Mouse (Mus musculus) lung, embryonic 14.5 days (tissue): ENCODE data around the gene Lrrc4. TPM values are rescaled to one million over a fixed set of nuclear protein-coding genes. Genes with fewer than 3 reads are reported as not detected.

Experiments used
- ATAC-seq: fragments of 200-750 bp; cut with Nextera tagmentation; 2 replicates; pipeline ENCODE4 v1.8.0; 2017; ENCODE audit warnings: mild to moderate bottlenecking, moderate TSS enrichment, moderate library complexity; ENCODE audit not compliant: insufficient read depth
- DNase-seq: peaks from one replicate; pipeline ENCODE4 v3.0.0-alpha.2; 2015
- H3K27ac ChIP-seq: fragments of 300-500 bp; sonication (generic); 2 replicates; pipeline ENCODE4 v1.5.1; 2014; ENCODE audit warnings: low read depth, mild to moderate bottlenecking, moderate library complexity
- H3K27me3 ChIP-seq: fragments of 300-500 bp; sonication (generic); 2 replicates; pipeline ENCODE4 v1.6.1; 2014; ENCODE audit warnings: low read length, control low read depth; ENCODE audit not compliant: insufficient read depth
- H3K36me3 ChIP-seq: fragments of 300-500 bp; sonication (generic); 2 replicates; pipeline ENCODE4 v1.6.1; 2014; ENCODE audit warnings: control low read depth; ENCODE audit not compliant: insufficient read depth
- H3K4me1 ChIP-seq: fragments of 300-500 bp; sonication (generic); 2 replicates; pipeline ENCODE4 v1.6.1; 2014; ENCODE audit warnings: antibody characterized with exemption, control low read depth; ENCODE audit not compliant: insufficient read depth
- H3K4me2 ChIP-seq: fragments of 300-500 bp; sonication (generic); 2 replicates; pipeline ENCODE4 v1.6.1; 2014; ENCODE audit warnings: mild to moderate bottlenecking
- H3K4me3 ChIP-seq: fragments of 300-500 bp; sonication (generic); 2 replicates; pipeline ENCODE4 v1.5.1; 2014; ENCODE audit warnings: low read depth, low read length
- H3K9ac ChIP-seq: fragments of 300-500 bp; sonication (generic); 2 replicates; pipeline ENCODE4 v1.6.1; 2014
- H3K9me3 ChIP-seq: fragments of 300-500 bp; sonication (generic); 2 replicates; pipeline ENCODE4 v1.6.1; 2016; ENCODE audit warnings: low read depth, low read length, control low read depth
- CTCF ChIP-seq: IDR thresholded peaks from 2 replicates; pipeline ENCODE4 v1.5.1; 2016; ENCODE audit warnings: antibody characterized with exemption, low read depth
- whole genome bisulfite sequencing: fragments of 180-500 bp; shearing (Covaris S2); extraction: QIAGEN DNeasy Blood & Tissue Kit; methylation state at CpG from one replicate; pipeline ENCODE4 v1.1.7; 2014; 5-methylcytosine and 5-hydroxymethylcytosine counted together
- polyA plus RNA-seq: library from polyadenylated mRNA; unstranded; fragments of >200 nt; fragmentation: Nextera tagmentation; extraction: Ambion mirVana; gene quantifications from 2 replicates; pipeline ENCODE4 v1.2.1, GENCODE M21; 2014

Gene Lrrc4
- polyA plus RNA-seq, 1 experiment from 2014 or later = 0.63 TPM

DNA sequence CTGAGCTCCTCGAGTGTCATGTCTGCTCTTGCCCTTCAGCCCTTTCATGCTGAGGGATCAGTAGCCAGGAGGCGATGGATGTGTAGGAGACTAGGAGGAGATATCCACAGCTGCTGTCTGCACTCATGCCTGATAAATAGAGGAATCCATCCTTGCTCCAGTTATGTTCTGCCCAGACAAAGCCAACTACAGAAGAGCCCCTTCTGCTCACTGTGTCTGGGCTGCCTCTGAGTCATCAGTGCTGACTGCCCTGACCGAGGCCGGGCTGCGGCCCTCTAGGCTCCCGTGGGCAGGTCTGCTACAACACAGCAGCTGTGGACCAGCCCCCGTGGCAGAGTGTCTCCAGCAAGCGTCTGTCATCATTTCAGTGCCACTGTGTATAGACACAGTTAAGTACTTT, 30.8 kb upstream of the Lrrc4 start:
- Histone ChIP-seq H3K27me3 (no peaks in the 10 kb centered on the region), H3K9ac (no peak overlapping the region), H3K36me3 (no peaks in the 10 kb centered on the region), H3K4me3 (no peak overlapping the region), H3K4me1 (no peaks in the 10 kb centered on the region), H3K9me3 (no peaks in the 10 kb centered on the region), H3K27ac (no peak overlapping the region), H3K4me2 (no peak overlapping the region)
- no peak for DNase-seq
- no peak for ATAC-seq
- TF ChIP-seq CTCF = no peak
- 59% methylated on average over 8 of the region's 8 CpGs for WGBS

DNA sequence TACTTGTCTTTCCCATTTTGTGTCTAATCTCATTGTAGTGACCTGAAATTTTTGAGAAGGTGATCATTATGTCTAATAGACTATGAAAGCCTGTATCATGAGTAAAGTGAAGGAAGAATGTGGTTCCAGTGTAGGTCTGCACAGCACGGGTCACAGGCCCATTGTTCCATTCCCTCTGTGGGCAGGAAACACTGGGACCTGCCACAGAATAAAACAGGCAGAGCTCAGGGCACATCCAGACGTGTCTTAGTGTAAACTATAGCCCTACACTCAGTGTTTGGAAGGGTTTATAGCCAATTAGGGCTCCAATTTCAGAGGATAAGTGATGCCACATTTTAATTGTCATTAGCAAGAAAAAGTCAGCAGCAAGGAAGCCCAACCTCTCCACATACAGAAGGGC, 29.4 kb upstream of the Lrrc4 start:
- no peak overlapping the region for H3K9ac ChIP-seq
- TF ChIP-seq CTCF = no peak
- H3K27ac ChIP-seq = no peak overlapping the region
- ATAC-seq = no peak
- no peaks in the 10 kb centered on the region for H3K4me1 ChIP-seq
- WGBS = 49% methylated on average over 2 of the region's 2 CpGs
- no peak for DNase-seq
- no peaks in the 10 kb centered on the region for H3K36me3 ChIP-seq
- no peak overlapping the region for H3K4me3 ChIP-seq
- no peak overlapping the region for H3K4me2 ChIP-seq
- H3K9me3 ChIP-seq = no peaks in the 10 kb centered on the region
- H3K27me3 ChIP-seq = no peaks in the 10 kb centered on the region

DNA sequence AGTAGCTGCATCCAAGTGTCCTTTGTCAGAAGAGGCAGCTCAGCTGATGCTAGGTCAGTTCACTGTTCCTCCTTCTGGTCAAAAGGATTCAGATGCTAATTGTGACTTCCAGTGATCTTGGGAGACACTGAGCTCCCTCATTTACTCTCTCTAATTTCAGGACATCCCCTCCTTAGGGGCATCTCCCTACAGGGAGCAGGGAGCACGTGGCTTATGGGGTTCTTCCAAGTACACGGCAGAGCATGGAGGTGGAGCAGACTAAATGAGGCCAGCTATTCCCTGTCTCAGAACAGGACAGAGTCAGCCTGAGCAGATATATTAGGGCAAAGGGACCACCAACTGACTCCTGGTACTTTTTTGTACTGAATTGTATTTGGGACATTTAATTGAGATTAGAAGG, 28.9 kb upstream of the Lrrc4 start:
- H3K9me3 ChIP-seq = no peaks in the 10 kb centered on the region
- no peaks in the 10 kb centered on the region for H3K27me3 ChIP-seq
- DNase-seq = no peak
- no peak overlapping the region for H3K4me3 ChIP-seq
- no peaks in the 10 kb centered on the region for H3K4me1 ChIP-seq
- TF ChIP-seq CTCF = no peak
- H3K9ac ChIP-seq = no peak overlapping the region
- ATAC-seq = no peak
- no peaks in the 10 kb centered on the region for H3K36me3 ChIP-seq
- no peak overlapping the region for H3K4me2 ChIP-seq
- H3K27ac ChIP-seq = no peak overlapping the region
- 71% methylated on average over 2 of the region's 2 CpGs for WGBS

DNA sequence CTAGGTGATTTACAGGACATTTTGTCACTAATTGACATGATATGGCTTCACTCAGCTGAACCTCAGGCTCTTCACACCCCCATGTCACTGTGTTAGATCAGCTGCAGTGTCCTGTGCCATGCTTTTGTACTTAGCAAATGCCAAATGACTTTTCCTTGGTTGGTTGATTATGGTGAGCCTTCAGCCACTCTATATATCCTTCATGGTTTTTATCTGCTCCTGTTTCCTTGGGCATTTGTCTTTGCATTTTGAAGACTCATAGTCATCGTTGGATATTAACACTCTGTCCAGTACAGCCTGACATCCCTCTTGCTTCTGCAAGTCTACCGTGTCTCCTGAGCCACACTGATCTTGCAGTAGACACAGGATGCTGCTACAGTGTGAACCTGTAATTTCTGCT, 27.5 kb upstream of the Lrrc4 start:
- Histone ChIP-seq H3K9ac (no peak overlapping the region), H3K4me2 (no peak overlapping the region), H3K4me1 (no peaks in the 10 kb centered on the region), H3K4me3 (no peak overlapping the region), H3K36me3 (no peaks in the 10 kb centered on the region; the same call in 1 of the 2 replicates), H3K27me3 (no peaks in the 10 kb centered on the region), H3K27ac (no peak overlapping the region), H3K9me3 (no peaks in the 10 kb centered on the region)
- DNase-seq (no peak), ATAC-seq (no peak)
- WGBS = 83% methylated on average over 2 of the region's 2 CpGs
- no peak for TF ChIP-seq CTCF

DNA sequence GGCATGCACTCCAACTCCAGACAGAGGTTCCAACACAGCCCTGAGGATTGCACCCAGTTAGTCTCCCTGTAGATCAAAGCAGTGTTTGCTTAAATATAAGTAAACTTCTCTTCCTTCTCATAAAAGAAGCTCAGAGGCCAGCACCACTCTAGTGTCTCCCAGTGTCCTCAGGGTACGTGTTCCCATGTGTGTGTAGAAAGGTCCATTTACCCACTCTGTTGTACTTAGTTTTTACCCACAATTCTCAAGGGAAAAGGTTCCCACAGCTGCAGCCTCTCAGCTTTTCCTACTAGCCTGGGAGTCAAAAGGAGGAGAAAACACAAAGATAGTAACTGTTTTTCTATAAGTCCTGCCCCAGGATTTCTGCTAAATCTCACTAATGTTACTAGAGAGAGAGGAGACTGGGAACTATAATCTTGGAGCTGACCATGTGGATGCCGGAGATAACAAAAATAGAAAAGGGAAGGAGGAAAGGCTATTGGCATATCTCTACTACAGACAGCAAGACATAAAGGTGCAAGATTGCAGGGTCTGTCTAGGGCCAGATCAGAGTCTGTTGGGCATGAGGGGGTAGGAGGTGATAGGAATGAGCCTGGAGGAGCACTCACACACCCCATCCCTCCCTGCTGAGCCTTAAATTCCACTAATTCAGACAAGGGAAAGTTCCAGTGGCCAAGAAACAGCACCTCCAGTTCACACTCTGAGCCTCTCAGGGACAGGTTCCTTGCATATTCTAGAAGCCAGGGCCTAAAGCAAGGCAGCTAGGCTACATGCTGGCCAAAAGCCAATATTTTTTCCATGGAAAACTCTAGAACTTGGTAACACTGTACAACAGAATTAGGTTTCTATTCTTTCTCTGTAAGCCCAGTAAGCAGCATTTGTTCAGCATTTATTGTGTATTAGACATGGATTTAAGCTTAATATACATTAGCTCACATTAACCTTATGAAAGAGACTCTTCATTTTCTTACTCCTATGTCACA, 25.9 kb upstream of the Lrrc4 start:
- H3K4me3 ChIP-seq = no peak overlapping the region
- DNase-seq = peak; percentile 62
- no peak for TF ChIP-seq CTCF
- H3K4me2 ChIP-seq = no peak overlapping the region
- peak overlapping the region; percentile 37; the same call in 1 of the 2 replicates for H3K27ac ChIP-seq
- H3K4me1 ChIP-seq = 0 out of 2 replicates have a peak, but pooled peaks cover 3% of the 10 kb centered on the region
- no peak for ATAC-seq
- 55% methylated on average over 2 of the region's 2 CpGs for WGBS
- H3K9me3 ChIP-seq = no peaks in the 10 kb centered on the region
- H3K36me3 ChIP-seq = no peaks in the 10 kb centered on the region; the same call in 1 of the 2 replicates
- H3K27me3 ChIP-seq = no peaks in the 10 kb centered on the region
- no peak overlapping the region for H3K9ac ChIP-seq

DNA sequence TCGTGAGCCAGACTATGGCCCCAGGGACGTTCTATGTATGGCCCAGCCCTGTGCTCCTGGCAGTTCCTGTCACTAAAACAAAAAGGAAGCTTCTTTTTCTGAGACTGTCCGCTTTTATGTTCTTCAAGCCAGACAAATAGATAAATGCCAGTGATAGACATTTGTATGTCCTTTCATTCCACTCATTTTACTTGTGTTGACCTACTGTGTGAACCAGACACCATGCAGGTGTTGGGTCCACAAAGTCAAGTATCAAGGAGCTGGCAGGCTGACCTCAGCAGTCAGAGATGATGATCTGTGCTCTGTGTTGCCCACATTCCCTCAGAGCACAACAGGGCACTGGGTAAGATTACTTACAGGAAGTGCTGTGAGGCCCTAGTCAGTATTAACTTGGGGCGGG, 25.2 kb upstream of the Lrrc4 start:
- 0 out of 2 replicates have a peak, but pooled peaks have one; percentile 32 for ATAC-seq

DNA sequence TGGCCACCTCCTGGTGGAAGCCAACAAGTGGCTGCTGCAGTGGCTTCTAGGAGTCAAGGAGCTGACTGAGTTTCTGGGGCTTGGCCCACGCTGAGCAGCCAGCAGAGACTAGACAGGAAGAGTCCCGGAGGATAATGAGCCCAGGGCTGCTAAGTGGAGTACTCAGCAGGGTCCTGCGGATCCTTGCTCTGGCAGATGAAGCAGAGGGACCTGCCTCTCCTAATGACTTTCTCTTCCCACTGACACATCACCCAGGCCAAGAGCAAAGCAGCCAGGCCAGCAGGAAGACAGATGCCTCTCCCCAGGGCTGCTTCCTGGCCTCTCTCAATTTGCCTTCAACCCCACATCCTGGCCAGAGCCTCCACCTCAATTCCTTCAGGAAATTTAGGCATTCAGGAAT, 23.9 kb upstream of the Lrrc4 start:
- no peak for ATAC-seq
- no peaks in the 10 kb centered on the region for H3K27me3 ChIP-seq
- no peak overlapping the region for H3K4me2 ChIP-seq
- no peaks in the 10 kb centered on the region for H3K9me3 ChIP-seq
- no peak for TF ChIP-seq CTCF
- WGBS = 27% methylated on average over 3 of the region's 3 CpGs
- no peak overlapping the region for H3K9ac ChIP-seq
- H3K4me3 ChIP-seq = no peak overlapping the region
- H3K27ac ChIP-seq = no peak overlapping the region
- DNase-seq = no peak
- H3K4me1 ChIP-seq = 0 out of 2 replicates have a peak, but pooled peaks cover 5% of the 10 kb centered on the region
- peaks cover 4% of the 10 kb centered on the region; the same call in 1 of the 2 replicates for H3K36me3 ChIP-seq

More for the DNA sequence above, 25.2 kb upstream of the Lrrc4 start:
- no peak for TF ChIP-seq CTCF
- H3K4me2 ChIP-seq = no peak overlapping the region
- no peaks in the 10 kb centered on the region for H3K27me3 ChIP-seq
- 0 out of 2 replicates have a peak, but pooled peaks cover 5% of the 10 kb centered on the region for H3K4me1 ChIP-seq
- no peak for DNase-seq
- no peak overlapping the region for H3K4me3 ChIP-seq
- no peaks in the 10 kb centered on the region for H3K9me3 ChIP-seq
- no peaks in the 10 kb centered on the region; the same call in 1 of the 2 replicates for H3K36me3 ChIP-seq
- 0 out of 2 replicates have a peak overlapping the region, but pooled peaks have one; percentile 37 for H3K27ac ChIP-seq
- 62% methylated on average over 4 of the region's 4 CpGs for WGBS
- no peak overlapping the region for H3K9ac ChIP-seq
